Mouse (Mus musculus) right cerebral cortex, postnatal 4 days (tissue): Measurements from ENCODE around the gene Knl1.
A peak's percentile ranks its signal among the peaks of the same experiment; 100 is the strongest.

Experiments
- DNase-seq: peaks from one replicate; pipeline ENCODE4 v3.0.0-alpha.2; 2022

Gene Knl1

DNA sequence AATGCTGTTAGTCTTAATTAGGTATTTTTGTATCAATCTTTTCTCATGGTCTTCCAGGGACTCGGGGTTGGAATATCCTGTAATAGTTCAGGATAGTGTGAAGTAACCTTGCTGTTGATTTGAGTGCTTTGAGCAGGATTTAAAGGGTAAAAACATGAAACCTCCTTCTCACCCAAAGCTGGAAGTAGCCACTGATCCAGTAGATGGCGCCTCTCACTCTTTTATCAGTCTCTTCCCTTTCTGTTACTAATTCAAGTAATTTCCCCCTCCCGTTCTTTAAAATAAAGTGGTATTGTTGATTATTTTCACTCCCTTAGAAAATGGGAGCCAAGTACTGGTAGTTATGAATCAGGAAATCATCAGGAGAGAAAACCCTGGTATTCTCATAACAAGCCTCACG lies 6.0 kb upstream of the Knl1 start:
- DNase-seq = peak; percentile 45

DNA sequence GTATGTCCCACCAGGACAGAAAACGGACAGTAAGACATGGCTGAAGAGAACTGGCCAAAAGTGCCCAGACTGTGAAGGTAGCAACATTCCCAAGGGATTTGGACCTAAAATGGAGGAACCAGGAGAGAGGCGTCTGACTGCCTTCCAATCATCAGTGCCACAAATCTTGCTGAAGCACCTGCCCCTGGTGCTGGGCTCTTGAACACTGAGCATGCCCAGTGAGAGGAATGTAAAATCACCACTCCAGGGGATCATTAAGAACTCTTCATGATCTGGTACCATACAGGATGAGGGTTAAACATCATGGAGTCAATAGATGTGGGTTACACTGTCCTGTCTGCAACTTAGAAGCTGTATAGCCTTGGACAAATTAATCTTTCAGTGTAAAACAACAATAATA lies 1.8 kb upstream of the Knl1 start:
- DNase-seq = no peak

DNA sequence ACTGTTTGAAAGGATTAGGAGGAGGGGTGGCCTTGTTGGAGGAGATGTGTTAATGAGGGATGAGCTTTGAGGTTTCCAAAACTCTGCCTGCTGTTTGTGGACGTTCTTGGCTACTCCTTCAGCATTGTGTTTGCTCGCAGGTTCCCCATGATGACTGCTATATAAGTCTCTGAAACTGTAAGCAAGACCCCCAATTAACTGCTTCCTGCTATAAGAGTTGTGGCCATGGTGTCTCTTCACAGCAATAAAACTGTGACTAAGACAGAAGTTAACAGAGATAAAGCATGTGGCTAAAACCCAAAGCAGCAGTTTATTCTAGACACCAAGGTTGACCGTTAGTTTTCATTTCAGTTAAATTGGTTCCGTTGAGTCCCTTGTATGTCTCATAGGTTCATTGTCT lies 930 bp downstream of the Knl1 start:
- no peak for DNase-seq

DNA sequence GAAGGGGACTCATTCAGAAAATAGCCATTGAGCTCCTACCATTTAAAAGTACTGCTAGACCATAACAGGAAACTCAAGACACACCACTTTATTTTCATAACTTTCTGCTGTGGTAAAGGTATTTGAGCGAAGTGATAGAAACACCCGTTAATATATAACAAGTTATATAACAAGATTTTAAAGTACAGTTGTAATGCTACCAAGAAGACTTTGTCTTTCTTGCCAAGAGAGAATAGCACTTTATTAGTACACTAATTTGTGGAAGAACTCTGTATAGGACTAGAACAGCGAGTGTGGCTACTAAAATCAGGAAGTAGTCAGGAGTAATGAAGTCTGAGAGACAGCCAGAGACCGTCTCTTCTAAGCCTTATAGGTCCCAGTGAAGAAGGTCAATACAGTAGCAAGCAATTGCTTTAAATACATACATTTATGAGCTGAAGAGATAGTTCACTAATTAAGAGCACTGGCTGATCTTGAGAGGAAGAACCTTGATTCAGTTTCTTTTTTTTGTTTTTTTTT lies 3.3 kb downstream of the Knl1 start:
- DNase-seq = no peak

DNA sequence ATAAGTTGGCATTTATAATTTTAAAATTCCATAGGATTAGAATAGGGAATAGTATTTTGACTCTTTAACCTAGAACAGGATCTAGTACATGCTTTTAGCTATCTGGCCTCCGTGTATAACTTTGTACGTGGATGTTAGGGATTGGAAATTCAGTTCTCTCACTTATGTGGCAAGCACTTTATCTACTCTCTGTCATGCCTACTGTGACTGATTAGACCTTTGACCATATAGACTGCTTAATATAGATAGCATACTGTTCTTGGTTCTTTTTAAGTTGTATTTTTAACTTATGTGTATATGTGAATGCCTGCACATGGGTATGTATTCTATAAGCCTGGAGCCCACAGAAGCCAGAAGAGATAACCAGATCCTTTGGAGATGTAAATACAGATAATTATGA lies 13.2 kb downstream of the Knl1 start:
- DNase-seq = no peak

DNA sequence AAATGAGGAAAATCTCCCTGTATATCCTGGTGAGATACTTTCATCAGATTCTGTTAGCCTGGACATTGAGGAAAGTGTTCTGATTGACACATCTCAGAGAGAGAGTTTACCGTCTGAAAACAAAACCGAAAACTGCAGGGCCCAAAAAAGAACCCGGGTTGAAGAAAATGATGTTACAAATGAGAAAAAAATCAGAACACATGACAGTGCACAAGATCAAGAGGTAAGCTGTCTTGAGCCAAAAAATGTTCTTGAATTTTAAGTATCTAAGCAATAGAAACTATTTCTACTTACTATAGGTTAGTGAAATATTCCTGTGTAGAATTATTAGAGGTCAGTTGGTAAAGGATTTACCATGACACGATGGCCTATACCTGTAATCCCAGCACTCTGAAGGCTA lies 25.5 kb downstream of the Knl1 start:
- DNase-seq = no peak

DNA sequence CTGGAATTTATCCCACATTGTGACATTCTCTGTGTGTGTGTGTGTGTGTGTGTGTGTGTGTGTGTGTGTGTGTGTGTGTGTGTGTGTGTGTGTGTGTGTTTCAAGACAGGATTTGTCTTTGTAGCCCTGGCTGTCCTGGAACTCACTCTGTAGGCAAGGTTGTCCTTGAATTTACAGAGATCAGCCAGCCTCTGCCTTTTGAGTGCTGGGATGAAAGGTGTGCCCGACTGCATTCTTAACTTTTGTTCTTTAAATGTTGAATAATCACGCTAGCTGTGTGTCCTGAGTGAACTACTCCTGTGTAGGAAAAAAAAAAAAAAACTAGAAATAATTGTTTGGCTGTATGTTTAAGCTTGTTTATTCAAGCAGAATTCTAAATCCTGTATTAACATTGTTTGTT lies 39.2 kb downstream of the Knl1 start:
- DNase-seq = no peak

DNA sequence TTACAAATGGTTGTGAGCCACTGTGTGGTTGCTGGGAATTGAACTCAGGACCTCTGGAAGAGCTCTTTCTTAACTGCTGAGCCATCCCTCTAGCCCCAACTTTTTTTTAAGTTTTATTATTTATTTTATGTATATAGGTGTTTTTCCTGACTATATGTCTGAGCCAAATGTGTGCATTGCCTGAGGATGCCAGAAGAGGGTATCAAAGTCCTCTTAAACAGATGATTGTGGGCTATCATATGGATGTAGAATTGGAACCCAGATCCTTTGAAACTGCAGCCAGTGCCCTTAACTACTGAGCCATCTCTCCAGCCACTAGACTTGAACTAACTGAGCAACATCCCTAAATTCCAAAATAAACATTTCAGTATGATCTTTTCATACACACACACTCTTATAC lies 54.6 kb downstream of the Knl1 start:
- no peak for DNase-seq

DNA sequence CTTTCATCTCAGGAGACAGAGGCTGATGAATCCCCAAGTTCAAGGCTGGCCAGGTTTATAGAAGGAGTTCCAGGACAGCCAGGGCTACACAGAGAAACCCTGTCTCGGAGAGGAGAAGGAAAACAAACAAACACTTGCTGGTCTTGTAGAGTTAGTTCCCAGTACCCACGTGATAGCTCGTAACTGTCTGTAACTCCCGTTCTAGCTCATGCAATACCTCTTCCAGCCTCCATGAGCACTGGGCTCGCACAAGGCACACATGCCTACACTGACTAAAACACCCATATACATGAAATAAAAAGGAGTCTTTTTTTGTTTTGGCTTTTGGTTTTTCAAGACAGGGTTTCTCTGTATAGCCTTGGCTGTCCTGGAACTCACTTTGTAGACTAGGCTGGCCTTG lies 59.7 kb downstream of the Knl1 start:
- no peak for DNase-seq

DNA sequence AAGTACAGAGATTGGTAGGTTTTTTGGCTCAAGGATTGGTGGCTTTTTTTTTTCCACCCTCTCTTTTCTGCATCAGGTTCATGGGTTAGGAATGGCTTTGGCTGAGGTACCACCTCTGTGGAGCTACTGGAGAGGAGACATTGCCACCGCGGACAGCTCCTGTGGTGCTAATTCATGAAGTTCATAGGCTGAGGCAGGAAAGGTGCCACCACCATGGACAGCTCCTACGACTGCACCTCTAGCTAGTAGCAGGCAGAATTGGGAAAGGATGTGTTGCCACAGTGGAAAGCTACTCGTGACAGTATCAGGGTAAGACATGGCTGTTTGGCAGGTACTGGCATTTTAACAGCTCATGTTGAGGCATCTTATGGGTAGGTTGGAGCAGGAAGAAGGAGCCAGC lies 61.6 kb downstream of the Knl1 start:
- no peak for DNase-seq

DNA sequence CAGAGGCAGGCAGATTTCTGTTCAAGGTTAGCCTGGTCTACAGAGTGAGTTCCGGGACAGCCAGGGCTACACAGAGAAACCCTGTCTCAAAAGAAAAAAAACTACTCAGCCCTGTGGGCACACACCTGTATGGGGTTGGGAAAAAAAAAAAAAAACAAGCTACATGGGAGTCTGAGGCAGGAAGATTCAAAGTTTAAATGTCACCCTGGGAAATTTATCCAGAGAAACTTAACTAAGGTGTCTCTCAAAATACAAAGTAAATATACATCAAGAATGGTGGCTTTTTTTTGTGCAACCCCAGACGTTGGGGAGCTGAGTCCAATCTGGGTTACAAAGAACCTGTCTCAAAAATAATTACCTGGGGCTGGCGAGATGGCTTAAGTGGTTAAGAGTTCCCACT lies 64.1 kb downstream of the Knl1 start:
- DNase-seq = no peak

DNA sequence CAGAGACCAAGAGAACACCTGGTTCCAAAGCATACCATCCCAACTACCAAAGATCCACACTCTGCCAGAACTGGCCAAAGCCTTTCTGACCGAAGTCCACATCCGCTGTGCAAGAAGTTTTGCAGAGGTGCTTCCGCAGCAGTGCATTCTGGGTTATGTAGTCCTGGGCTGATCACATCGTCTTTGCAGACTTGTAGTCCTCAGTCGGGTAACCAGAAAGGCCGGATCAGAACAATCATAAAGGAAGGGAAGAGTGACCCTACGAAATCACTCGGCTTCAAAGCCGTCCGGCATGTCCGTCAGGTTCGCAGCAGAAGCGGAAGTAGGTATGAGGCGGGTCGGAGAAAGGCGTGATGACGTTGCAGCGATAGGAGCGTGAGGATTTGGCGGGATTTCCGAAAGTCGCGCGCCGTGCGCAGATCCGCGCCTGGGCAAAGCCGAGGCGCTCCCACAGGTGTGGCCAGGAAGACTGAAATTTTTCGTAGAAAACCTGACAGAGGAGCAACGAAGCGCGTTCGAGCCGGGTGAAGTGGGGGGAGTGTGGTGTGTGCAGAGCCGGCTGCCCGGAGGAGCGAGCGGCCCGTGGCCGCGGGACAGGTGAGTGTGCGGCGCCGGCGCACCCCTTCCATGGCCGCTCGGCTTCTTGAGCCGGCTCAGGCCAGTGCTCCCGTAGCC lies 65.7 kb downstream of the Knl1 start, which contains the start of gene Rad51:
Gene Rad51 (plus strand): TSS at position 356 of the 675 bp plus-strand sequence.
- DNase-seq = peak; percentile 80

DNA sequence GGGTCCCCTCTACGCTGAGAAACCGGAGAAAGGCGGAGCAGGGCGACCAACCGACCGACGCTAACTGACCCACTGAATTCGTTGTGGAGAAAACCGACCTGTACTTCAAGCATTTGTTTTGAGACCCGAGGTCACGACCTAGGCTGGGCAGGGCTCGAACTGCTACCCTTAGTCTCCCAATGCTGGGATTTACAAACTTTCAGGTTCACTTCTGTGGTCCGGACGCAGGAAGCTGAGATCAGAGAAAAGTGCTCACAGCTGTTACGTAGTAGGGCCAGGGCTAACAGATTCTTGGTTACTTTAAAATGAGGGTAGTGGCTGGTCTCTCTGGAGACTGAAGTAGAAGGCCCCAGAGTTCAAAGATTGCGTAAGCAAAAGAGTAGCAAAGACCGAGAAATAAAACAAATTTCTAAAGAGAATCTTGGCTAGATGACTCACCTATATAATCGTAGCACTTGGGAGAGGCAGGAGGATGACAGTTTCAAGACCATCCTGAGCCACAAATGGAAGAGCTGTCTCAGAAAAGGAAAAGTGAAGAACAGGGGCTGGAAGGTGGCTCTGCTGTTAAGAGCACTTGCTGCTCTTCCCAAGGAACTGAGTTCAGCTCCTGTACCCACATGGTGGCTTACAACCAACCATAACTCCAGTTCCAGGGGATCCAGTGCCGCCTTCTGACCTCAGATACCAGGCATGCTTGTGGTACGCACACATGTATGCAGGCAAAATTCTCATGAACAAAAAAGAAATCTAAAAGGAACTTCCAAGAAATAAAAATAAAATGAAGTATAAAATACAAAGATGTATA lies 66.4 kb downstream of the Knl1 start:
- no peak for DNase-seq

DNA sequence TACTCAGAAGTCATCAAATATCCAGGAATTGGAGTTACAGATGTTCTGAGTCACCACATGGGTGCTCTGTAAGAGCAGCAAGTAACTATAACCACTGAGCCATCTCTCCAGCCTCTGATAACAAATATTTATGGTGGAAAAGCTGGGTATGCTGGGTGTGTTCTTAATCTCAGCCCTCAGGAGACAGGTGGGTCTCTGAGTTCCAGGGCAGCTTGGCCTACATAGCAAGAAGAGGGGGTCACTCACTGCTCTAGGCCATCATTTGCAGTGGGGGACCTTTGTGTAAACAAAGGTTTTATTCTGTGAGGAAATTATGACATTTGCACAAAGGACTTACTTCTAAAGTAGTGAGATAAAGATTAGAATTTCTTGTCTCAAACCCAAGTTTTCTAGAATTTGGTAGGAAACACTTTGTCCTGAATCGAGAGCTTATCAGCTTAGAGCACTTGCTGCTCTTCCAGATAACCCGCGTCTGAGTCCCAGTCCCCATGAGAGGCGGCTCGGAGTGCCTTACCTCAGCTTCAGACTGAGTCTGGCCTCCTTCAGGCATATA lies 89.5 kb downstream of the Knl1 start:
- no peak for DNase-seq

DNA sequence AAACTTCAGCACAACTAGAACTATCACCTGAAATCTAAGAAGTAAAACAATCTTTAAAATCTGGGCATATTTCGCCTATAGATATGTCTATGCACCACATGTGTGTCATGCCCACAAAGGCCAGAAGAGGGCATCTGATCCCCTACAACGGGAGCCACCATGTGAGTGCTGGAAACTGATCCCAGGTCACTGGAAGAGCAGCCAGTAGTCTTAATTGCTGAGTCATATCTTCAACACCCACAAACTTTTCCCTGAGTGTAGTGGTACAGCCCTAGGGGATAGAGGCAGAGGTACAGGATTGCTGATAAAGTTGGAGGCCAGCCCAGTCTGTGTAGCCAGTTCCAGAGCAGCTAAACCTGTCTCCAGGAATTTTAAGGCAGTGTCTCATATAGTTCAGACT lies 98.3 kb downstream of the Knl1 start:
- DNase-seq = no peak

DNA sequence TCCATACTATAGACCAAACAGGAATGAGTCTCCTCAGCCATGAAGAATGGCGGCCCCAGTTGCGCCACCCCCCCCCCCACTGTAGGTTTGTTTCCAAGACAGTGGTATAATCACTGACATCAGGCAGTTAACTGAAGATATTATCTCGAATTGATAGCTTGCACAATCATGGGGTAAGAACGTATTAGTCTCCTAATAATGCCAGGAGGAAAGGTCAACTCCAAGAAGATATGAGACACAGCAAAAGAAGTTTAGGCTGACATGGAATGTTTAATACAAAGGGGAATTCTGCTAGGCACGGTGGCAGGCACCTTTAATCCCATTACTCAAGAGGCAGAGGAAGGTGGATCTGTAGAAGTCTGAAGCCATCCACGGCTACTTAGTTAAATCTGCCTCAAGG lies 99.5 kb downstream of the Knl1 start:
- no peak for DNase-seq

DNA sequence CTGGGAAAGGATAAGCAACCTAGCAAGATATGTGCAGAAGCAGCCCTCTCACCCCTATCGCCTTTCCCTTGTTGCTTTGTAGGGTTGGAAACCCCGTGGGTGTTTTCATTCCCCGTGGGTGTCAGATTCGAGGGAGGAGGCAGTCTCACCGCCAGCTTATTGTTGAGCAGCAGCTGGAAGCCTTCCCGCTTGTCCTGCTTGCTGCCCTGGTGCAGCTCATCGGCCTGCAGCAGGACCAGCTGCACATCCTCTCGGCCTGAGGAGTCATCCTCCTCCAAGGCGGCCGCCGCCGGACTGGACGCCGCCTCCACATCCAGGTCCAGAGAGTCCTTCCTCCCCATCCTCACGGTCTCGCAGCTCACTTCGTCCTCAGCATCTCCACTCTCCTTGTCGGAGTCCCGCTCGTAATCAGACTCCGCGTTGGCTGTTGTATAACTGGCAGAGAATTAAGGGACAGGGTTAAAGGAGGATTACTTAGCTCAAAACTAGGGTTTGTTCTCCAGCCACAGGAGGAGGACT lies 100.3 kb downstream of the Knl1 start:
- no peak for DNase-seq

DNA sequence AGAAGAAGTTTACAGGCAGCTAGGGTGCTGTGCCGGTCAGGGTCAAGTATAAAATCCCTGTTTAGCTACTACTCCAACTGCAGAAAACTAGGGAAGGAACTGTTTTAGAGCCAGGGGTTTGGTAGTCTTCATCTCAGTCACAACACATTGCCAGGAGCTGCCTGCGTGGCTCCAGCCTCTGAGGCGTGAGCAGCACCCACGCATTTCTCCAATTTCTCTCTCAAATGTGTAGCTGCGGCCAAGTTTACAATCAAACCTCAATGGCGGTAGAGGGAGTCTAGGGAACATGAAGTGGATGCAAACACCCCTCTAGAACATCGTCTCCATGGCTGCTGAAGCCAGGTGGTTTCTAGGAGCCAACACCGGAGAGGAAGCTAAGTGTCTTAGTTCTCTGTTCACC lies 100.9 kb downstream of the Knl1 start:
- no peak for DNase-seq

DNA sequence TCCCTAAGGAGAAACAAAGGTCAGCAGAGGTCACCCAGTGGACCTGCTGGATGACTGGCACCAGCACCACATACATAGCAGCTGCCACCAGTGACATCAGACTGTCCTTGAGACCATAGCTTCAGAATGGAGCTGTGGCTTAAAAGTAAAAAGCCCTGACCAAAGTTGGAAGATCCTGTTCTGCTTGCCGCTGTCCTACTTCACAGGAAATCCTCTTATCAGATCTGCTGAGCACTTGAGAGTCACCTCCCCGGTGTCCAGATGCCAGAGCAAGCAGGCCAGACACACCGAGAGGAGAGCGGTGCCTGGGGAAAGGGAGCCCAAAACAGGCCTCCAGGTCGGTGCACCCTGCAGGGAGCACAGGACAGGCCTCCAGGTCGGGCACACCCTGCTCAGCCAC lies 105.3 kb downstream of the Knl1 start:
- DNase-seq = no peak

DNA sequence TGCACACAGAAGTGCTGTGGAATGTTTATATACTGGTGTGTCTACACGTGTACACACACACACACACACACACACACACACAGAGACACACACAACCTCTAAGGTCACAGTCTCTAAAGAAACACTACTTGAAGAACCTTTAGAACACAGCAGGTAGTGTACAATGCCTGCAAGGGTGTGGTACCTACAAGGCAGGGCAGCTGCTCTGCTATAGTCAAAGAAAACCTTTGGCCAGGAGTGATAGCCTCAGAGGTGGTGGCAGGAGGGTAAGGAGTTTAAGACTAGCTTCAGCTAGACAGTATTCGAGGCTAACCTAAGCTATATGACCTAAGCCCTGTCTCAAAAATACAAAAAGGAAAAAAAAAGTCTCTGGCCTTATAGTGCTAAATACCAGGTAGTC lies 107.8 kb downstream of the Knl1 start:
- DNase-seq = no peak
